Mouse (Mus musculus) left cerebral cortex, postnatal 4 days (tissue): ENCODE measurements around the gene Chmp1a. TPM values are rescaled to one million over a fixed set of nuclear protein-coding genes. Genes with fewer than 3 reads are reported as not detected.
A peak's percentile ranks its signal among the peaks of the same experiment; 100 is the strongest.
"Not testable (repeated sequence)": the region's sequence is repeated elsewhere in the genome, so short reads cannot be mapped to it uniquely, and the experiment has no call there.

Experiments used
- DNase-seq: peaks from one replicate; pipeline ENCODE4 v3.0.0-alpha.2; 2022
- intact Hi-C: fragments of 180-260 bp; cut with DNase I; formaldehyde crosslinking; loops from one replicate; pipeline ENCODE4 v1.15.1; 2025
- total RNA-seq, 2 experiments: library from RNA; stranded (reverse); gene quantifications; 2 replicates each; pipeline ENCODE4 v1.2.3; 2021

The Chmp1a gene
- 100 to 1,000 TPM; 103 to 129 TPM for total RNA-seq

GRCm38 (mm10) chr8:123212321-123213117 is at the start of gene Chmp1a, which contains the start of gene Spata33:
Gene Chmp1a (minus strand): TSS chr8:123212763.
Gene Spata33 (plus strand): TSS chr8:123212832.
- DNase-seq, result peak; percentile 95
- intact Hi-C loops, result no loop called here

GRCm38 (mm10) chr8:123257593-123257992 is 45.0 kb upstream of the Chmp1a start:
- DNase-seq, intact Hi-C loops: not testable (repeated sequence)

GRCm38 (mm10) chr8:123257114-123257513 is 44.6 kb upstream of the Chmp1a start:
- intact Hi-C loops, result no loop called here
- DNase-seq, result no peak

GRCm38 (mm10) chr8:123255170-123255569 is 42.6 kb upstream of the Chmp1a start:
- DNase-seq, result no peak
- intact Hi-C loops, result no loop called here

- intact Hi-C loops, result no loop called here
- peak; percentile 86 for DNase-seq
Measured at GRCm38 (mm10) chr8:123254099-123254885, 41.7 kb upstream of the Chmp1a start, which contains the start of the genes Zfp276 and Vps9d1. Gene Zfp276 (plus strand): TSS chr8:123254195. Gene Vps9d1 (minus strand): TSS chr8:123254348.

- intact Hi-C loops, result no loop called here
- DNase-seq, result no peak
Measured at GRCm38 (mm10) chr8:123253451-123254098, 41.0 kb upstream of the Chmp1a start.

GRCm38 (mm10) chr8:123252925-123253324 is 40.4 kb upstream of the Chmp1a start:
- DNase-seq, result no peak
- intact Hi-C loops, result no loop called here

- intact Hi-C loops, result no loop called here
- DNase-seq, result no peak
Measured at GRCm38 (mm10) chr8:123250940-123251339, 38.4 kb upstream of the Chmp1a start.

- DNase-seq, result no peak
- intact Hi-C loops, result no loop called here
Measured at GRCm38 (mm10) chr8:123248596-123248995, 36.0 kb upstream of the Chmp1a start.

GRCm38 (mm10) chr8:123247748-123248147 is 35.2 kb upstream of the Chmp1a start:
- DNase-seq, result no peak
- intact Hi-C loops, result no loop called here

- no peak for DNase-seq
- intact Hi-C loops, result no loop called here
Measured at GRCm38 (mm10) chr8:123245543-123245942, 33.0 kb upstream of the Chmp1a start.

- DNase-seq, result no peak
- intact Hi-C loops, result no loop called here
Measured at GRCm38 (mm10) chr8:123244382-123244781, 31.8 kb upstream of the Chmp1a start.

- DNase-seq, result no peak
- intact Hi-C loops, result no loop called here
Measured at GRCm38 (mm10) chr8:123243053-123243452, 30.5 kb upstream of the Chmp1a start.

GRCm38 (mm10) chr8:123242107-123242923 is 29.8 kb upstream of the Chmp1a start:
- intact Hi-C loops, result no loop called here
- DNase-seq, result no peak

GRCm38 (mm10) chr8:123239398-123239797 is 26.8 kb upstream of the Chmp1a start:
- intact Hi-C loops, result no loop called here
- no peak for DNase-seq

GRCm38 (mm10) chr8:123235520-123236497 is 23.2 kb upstream of the Chmp1a start, which contains the start of gene Spata2l:
Gene Spata2l (minus strand): TSS chr8:123236233.
- intact Hi-C loops, result no loop called here
- peak; percentile 73 for DNase-seq

GRCm38 (mm10) chr8:123234918-123235519 is 22.5 kb upstream of the Chmp1a start:
- intact Hi-C loops, result no loop called here

GRCm38 (mm10) chr8:123233760-123234159 is 21.2 kb upstream of the Chmp1a start:
- intact Hi-C loops, result no loop called here

More at GRCm38 (mm10) chr8:123234918-123235519, 22.5 kb upstream of the Chmp1a start:
- peak; percentile 32 for DNase-seq

More at GRCm38 (mm10) chr8:123233760-123234159, 21.2 kb upstream of the Chmp1a start:
- DNase-seq, result no peak
